Comparison of ENCODE assay signal across 15 mouse cellular contexts in the genomic region with DNA sequence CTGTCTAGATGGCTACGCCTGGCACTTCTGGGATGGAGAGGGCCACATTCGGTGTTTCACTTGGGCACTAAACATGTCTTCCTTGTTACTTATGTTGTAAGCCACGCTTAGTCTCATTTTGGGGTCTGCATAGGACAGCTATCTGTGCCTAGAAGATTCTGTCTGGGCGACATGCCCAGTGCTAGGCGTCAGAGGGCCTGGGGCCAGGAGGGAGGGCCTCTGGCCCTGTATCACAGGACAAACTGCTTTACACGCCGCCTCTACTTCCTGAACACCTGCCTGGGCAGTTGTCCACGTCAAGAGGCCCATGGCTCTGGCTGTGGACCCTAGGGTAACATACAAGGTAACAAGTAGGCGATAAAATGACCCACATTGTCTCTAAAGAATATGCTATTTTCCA. TPM values are rescaled to one million over a fixed set of nuclear protein-coding genes. Genes with fewer than 3 reads are reported as not detected.
A peak's percentile ranks its signal among the peaks of the same experiment; 100 is the strongest.
DNase-seq lines count a peak whose midpoint lies in the region; ATAC-seq lines count a peak whose summit lies in the region.
"Had no signal": no experiment of that assay in that cellular context is flagged by ENCODE, and none has a peak within 500 bp of the region (broad histone marks: within the 10 kb centered on the region; RNA-seq: fewer than 3 reads in every experiment).

No protein-coding gene starts in this region.

- H3K4me2 ChIP-seq in heart, embryonic 16.5 days (ENCODE audit: low read depth, low read length): no peak overlapping the region
- H3K4me2 ChIP-seq: embryonic facial prominence, embryonic 15.5 days; neural tube, embryonic 12.5 days; stomach, embryonic 15.5 days had no signal

- H3K9ac ChIP-seq in heart, embryonic 16.5 days (ENCODE audit: low read length): peak overlapping the region; percentile 18; the same call in 1 of the 2 replicates
- H3K9ac ChIP-seq: embryonic facial prominence, embryonic 15.5 days; liver, postnatal 0 days; neural tube, embryonic 12.5 days; stomach, embryonic 15.5 days had no signal

- H3K27ac ChIP-seq in heart, embryonic 16.5 days (ENCODE audit: low read length): no peak overlapping the region
- H3K27ac ChIP-seq: embryonic facial prominence, embryonic 15.5 days; kidney, postnatal 0 days; neural tube, embryonic 12.5 days; stomach, embryonic 15.5 days had no signal

- no peaks in the 10 kb centered on the region for H3K9me3 ChIP-seq in heart, embryonic 16.5 days (replicated peaks; ENCODE audit: control insufficient read depth, low read length)
- H3K9me3 ChIP-seq: embryonic facial prominence, embryonic 15.5 days; neural tube, embryonic 12.5 days; stomach, embryonic 15.5 days had no signal

- WGBS in heart, embryonic 16.5 days: 35% methylated on average over 9 of the region's 9 CpGs

- no peak overlapping the region for H3K4me3 ChIP-seq in heart, embryonic 16.5 days (ENCODE audit: low read length)
- H3K4me3 ChIP-seq: embryonic facial prominence, embryonic 15.5 days; neural tube, embryonic 12.5 days; stomach, embryonic 15.5 days had no signal

- H3K27me3 ChIP-seq in heart, embryonic 16.5 days (ENCODE audit: control insufficient read depth, insufficient read depth, low read length): peaks cover 10% of the 10 kb centered on the region; the same call in 1 of the 2 replicates
- H3K27me3 ChIP-seq: embryonic facial prominence, embryonic 15.5 days; neural tube, embryonic 12.5 days; stomach, embryonic 15.5 days had no signal

- DNase-seq in heart, adult 8-10 months (ENCODE audit: low spot score): no peak
- DNase-seq in Muller cell, postnatal 12 days (ENCODE audit: inconsistent ontology term): peak; percentile 71
- peak; percentile 40 to 41 for DNase-seq in cerebellum, postnatal 36 days
- DNase-seq in lung, postnatal 14 days: peak; percentile 60
- DNase-seq in ovary, postnatal 36 days (ENCODE audit: low spot score): no peak
- no peak for DNase-seq in layer of hippocampus, postnatal 36 days
- DNase-seq: liver, postnatal 0 days; thymus, postnatal 36 days had no signal

- H3K36me3 ChIP-seq in heart, embryonic 16.5 days (ENCODE audit: control insufficient read depth, insufficient read depth): no peaks in the 10 kb centered on the region
- H3K36me3 ChIP-seq: embryonic facial prominence, embryonic 15.5 days; stomach, embryonic 15.5 days had no signal

- H3K4me1 ChIP-seq in heart, embryonic 16.5 days (ENCODE audit: control insufficient read depth, insufficient read depth, low read length): peaks cover 22% of the 10 kb centered on the region

- peak; percentile 69 for ATAC-seq in heart, embryonic 16.5 days (replicated peaks; ENCODE audit: extremely low read depth, insufficient read depth, low FRiP score)
- ATAC-seq: forebrain, embryonic 14.5 days; liver, postnatal 0 days; midbrain, embryonic 16.5 days had no signal

RNA-seq across cellular contexts. Expression of gene Gper1, which starts 5.0 kb away (rescaled TPM):
- 3.0 and 4.0 TPM in 2 replicates for polyA plus RNA-seq in heart, embryonic 16.5 days (2015; fragmentation: Nextera tagmentation; extraction: Ambion mirVana)
- total RNA-seq in heart, adult 8-10 months (2022): 1 to 10 TPM; 1.1 to 1.6 (median 1.3) TPM
- total RNA-seq in layer of hippocampus, postnatal 36 days (2021): 1 to 10 TPM; 2.5 to 2.7 TPM

RNA-seq across cellular contexts. Expression of gene C130050O18Rik, which starts 22.9 kb away (rescaled TPM):
- 0.43 and 0.66 TPM in 2 replicates for polyA plus RNA-seq in heart, embryonic 16.5 days (2015; fragmentation: Nextera tagmentation; extraction: Ambion mirVana)
- 1 to 10 TPM in 1 of 4 experiments, under 1 TPM in 3; 0.49 to 1.2 (median 0.72) TPM for total RNA-seq in heart, adult 8-10 months (2022)
- under 1 TPM in 1 of 2 experiments, not detected in 1; 0.20 TPM for total RNA-seq in layer of hippocampus, postnatal 36 days (2021)

RNA-seq across cellular contexts. Expression of gene 3110082I17Rik, which starts 32.3 kb away (rescaled TPM):
- polyA plus RNA-seq in heart, embryonic 16.5 days (2015; fragmentation: Nextera tagmentation; extraction: Ambion mirVana): 17.2 and 20.1 TPM in 2 replicates
- 1 to 10 TPM; 5.4 to 8.7 (median 6.8) TPM for total RNA-seq in heart, adult 8-10 months (2022)
- total RNA-seq in layer of hippocampus, postnatal 36 days (2021): 10 to 100 TPM; 15.2 to 15.7 TPM

RNA-seq across cellular contexts. Expression of gene Gpr146, which starts 50.5 kb away (rescaled TPM):
- polyA plus RNA-seq in heart, embryonic 16.5 days (2015; fragmentation: Nextera tagmentation; extraction: Ambion mirVana): 17.1 and 17.2 TPM in 2 replicates
- total RNA-seq in heart, adult 8-10 months (2022): 10 to 100 TPM; 43.1 to 55.6 (median 47.0) TPM
- 10 to 100 TPM; 11.0 to 13.1 TPM for total RNA-seq in layer of hippocampus, postnatal 36 days (2021)

RNA-seq across cellular contexts. Expression of gene Zfand2a, which starts 56.4 kb away (rescaled TPM):
- polyA plus RNA-seq in heart, embryonic 16.5 days (2015; fragmentation: Nextera tagmentation; extraction: Ambion mirVana): 8.1 and 10.0 TPM in 2 replicates
- total RNA-seq in heart, adult 8-10 months (2022): 10 to 100 TPM; 16.2 to 18.2 (median 17.3) TPM
- 10 to 100 TPM; 62.5 to 66.6 TPM for total RNA-seq in layer of hippocampus, postnatal 36 days (2021)

Comparison
In these comparisons a context has a peak if more than half of its experiments do, and no peak if none do; other contexts are left out.
1. DNase-seq: peak in Muller cell, postnatal 12 days (single experiment), cerebellum, postnatal 36 days (2 of 2) and lung, postnatal 14 days (single experiment); none in heart, adult 8-10 months (single experiment), ovary, postnatal 36 days (single experiment) and layer of hippocampus, postnatal 36 days (0 of 2).